Mouse (Mus musculus): ENCODE measurements around the gene Mob3b. TPM values are rescaled to one million over a fixed set of nuclear protein-coding genes. Genes with fewer than 3 reads are reported as not detected.
"Not testable (repeated sequence)": the region's sequence is repeated elsewhere in the genome, so short reads cannot be mapped to it uniquely, and the experiment has no call there.

Gene Mob3b
- total RNA-seq, 2 experiments from 2014 or later, result 12.4 to 24.1 TPM

GRCm38 (mm10) chr4:34980461-34981039, 176.7 kb downstream of the Mob3b start:
- ATAC-seq (ENCODE audit: poor library complexity, severe bottlenecking), result no peak

- ATAC-seq (ENCODE audit: poor library complexity, severe bottlenecking), result no peak
Measured at GRCm38 (mm10) chr4:34976916-34977702, 180.2 kb downstream of the Mob3b start.

GRCm38 (mm10) chr4:34976331-34976778, 180.9 kb downstream of the Mob3b start:
- ATAC-seq (ENCODE audit: poor library complexity, severe bottlenecking), result no peak

- no peak for ATAC-seq (ENCODE audit: poor library complexity, severe bottlenecking)
Measured at GRCm38 (mm10) chr4:34974795-34975194, 182.5 kb downstream of the Mob3b start.

- ATAC-seq (ENCODE audit: poor library complexity, severe bottlenecking), result no peak
Measured at GRCm38 (mm10) chr4:34967541-34967940, 189.7 kb downstream of the Mob3b start.

GRCm38 (mm10) chr4:34966336-34966957, 190.8 kb downstream of the Mob3b start:
- no peak for ATAC-seq (ENCODE audit: poor library complexity, severe bottlenecking)

- ATAC-seq (ENCODE audit: poor library complexity, severe bottlenecking), result no peak
Measured at GRCm38 (mm10) chr4:34964906-34965305, 192.4 kb downstream of the Mob3b start.

GRCm38 (mm10) chr4:34963999-34964398, 193.3 kb downstream of the Mob3b start:
- no peak for ATAC-seq (ENCODE audit: poor library complexity, severe bottlenecking)

- no peak for ATAC-seq (ENCODE audit: poor library complexity, severe bottlenecking)
Measured at GRCm38 (mm10) chr4:34960781-34961560, 196.3 kb downstream of the Mob3b start.

- ATAC-seq (ENCODE audit: poor library complexity, severe bottlenecking), result peak; percentile 79
Measured at GRCm38 (mm10) chr4:34959477-34959876, 197.8 kb downstream of the Mob3b start.

GRCm38 (mm10) chr4:34958155-34959028, 198.9 kb downstream of the Mob3b start:
- peak; percentile 77 for ATAC-seq (ENCODE audit: poor library complexity, severe bottlenecking)

- ATAC-seq (ENCODE audit: poor library complexity, severe bottlenecking), result no peak
Measured at GRCm38 (mm10) chr4:34953716-34954115, 203.6 kb downstream of the Mob3b start.

GRCm38 (mm10) chr4:34947181-34947580, 210.1 kb downstream of the Mob3b start:
- ATAC-seq (ENCODE audit: poor library complexity, severe bottlenecking), result 0 out of 2 replicates have a peak, but pooled peaks have one; percentile 21

GRCm38 (mm10) chr4:34941046-34941445, 216.2 kb downstream of the Mob3b start:
- ATAC-seq (ENCODE audit: poor library complexity, severe bottlenecking), result no peak

GRCm38 (mm10) chr4:34928386-34928785, 228.9 kb downstream of the Mob3b start:
- ATAC-seq (ENCODE audit: poor library complexity, severe bottlenecking), result not testable (repeated sequence)

- peak; percentile 72 for ATAC-seq (ENCODE audit: poor library complexity, severe bottlenecking)
Measured at GRCm38 (mm10) chr4:34922177-34922870, 235.0 kb downstream of the Mob3b start.

- no peak for ATAC-seq (ENCODE audit: poor library complexity, severe bottlenecking)
Measured at GRCm38 (mm10) chr4:34917400-34917799, 239.9 kb downstream of the Mob3b start.

- ATAC-seq (ENCODE audit: poor library complexity, severe bottlenecking), result no peak
Measured at GRCm38 (mm10) chr4:34912171-34912570, 245.1 kb downstream of the Mob3b start.

- ATAC-seq (ENCODE audit: poor library complexity, severe bottlenecking), result no peak
Measured at GRCm38 (mm10) chr4:34911401-34911800, 245.9 kb downstream of the Mob3b start.

All from megakaryocyte, adult 5-6 weeks (primary cell).